Mouse (Mus musculus): ENCODE measurements around the gene Abcc3. TPM values are rescaled to one million over a fixed set of nuclear protein-coding genes. Genes with fewer than 3 reads are reported as not detected.
"Not testable (repeated sequence)": the region's sequence is repeated elsewhere in the genome, so short reads cannot be mapped to it uniquely, and the experiment has no call there.

Abcc3 gene
- polyA plus RNA-seq, 1 experiment from 2014 or later, result 8.7 TPM

- H3K27ac ChIP-seq (ENCODE audit: low read length), result no peak overlapping the region
- peaks cover 3% of the 10 kb centered on the region; the same call in 1 of the 2 replicates for H3K4me1 ChIP-seq (ENCODE audit: insufficient read depth, low read depth, low read length)
- H3K36me3 ChIP-seq (ENCODE audit: insufficient read depth, low read length), result no peaks in the 10 kb centered on the region
- no peak for TF ChIP-seq EP300 (IDR thresholded peaks at IDR 0.05)
- TF ChIP-seq CTCF (IDR thresholded peaks at IDR 0.05), result no peak
- 53% methylated on average over 6 of the region's 6 CpGs for WGBS
- H3K9ac ChIP-seq (replicated peaks; ENCODE audit: low read depth), result no peak overlapping the region
- H3K4me2 ChIP-seq (replicated peaks; ENCODE audit: low read depth, low read length), result no peak overlapping the region
- ATAC-seq (no peak), DNase-seq (ENCODE audit: low spot score) (no peak)
- H3K9me3 ChIP-seq (ENCODE audit: low read length), result no peaks in the 10 kb centered on the region
- no peak overlapping the region for H3K4me3 ChIP-seq (ENCODE audit: low read depth, low read length)
- H3K27me3 ChIP-seq (replicated peaks; ENCODE audit: insufficient read depth, low read length), result no peaks in the 10 kb centered on the region
Measured at GRCm38 (mm10) chr11:94400996-94401395, 8.2 kb upstream of the Abcc3 start.

- H3K36me3 ChIP-seq (ENCODE audit: insufficient read depth, low read length), result no peaks in the 10 kb centered on the region
- H3K4me2 ChIP-seq (replicated peaks; ENCODE audit: low read depth, low read length), result no peak overlapping the region
- no peaks in the 10 kb centered on the region for H3K27me3 ChIP-seq (replicated peaks; ENCODE audit: insufficient read depth, low read length)
- 73% methylated on average over 4 of the region's 7 CpGs for WGBS
- no peak overlapping the region for H3K4me3 ChIP-seq (ENCODE audit: low read depth, low read length)
- no peak for DNase-seq (ENCODE audit: low spot score)
- H3K27ac ChIP-seq (ENCODE audit: low read length), result no peak overlapping the region
- H3K9ac ChIP-seq (replicated peaks; ENCODE audit: low read depth), result no peak overlapping the region
- TF ChIP-seq EP300 (IDR thresholded peaks at IDR 0.05) (no peak), CTCF (IDR thresholded peaks at IDR 0.05) (no peak)
- ATAC-seq, result no peak
- H3K9me3 ChIP-seq (ENCODE audit: low read length), result no peaks in the 10 kb centered on the region
- H3K4me1 ChIP-seq (ENCODE audit: insufficient read depth, low read depth, low read length), result no peaks in the 10 kb centered on the region
Measured at GRCm38 (mm10) chr11:94394107-94394506, 1.3 kb upstream of the Abcc3 start.

DNA sequence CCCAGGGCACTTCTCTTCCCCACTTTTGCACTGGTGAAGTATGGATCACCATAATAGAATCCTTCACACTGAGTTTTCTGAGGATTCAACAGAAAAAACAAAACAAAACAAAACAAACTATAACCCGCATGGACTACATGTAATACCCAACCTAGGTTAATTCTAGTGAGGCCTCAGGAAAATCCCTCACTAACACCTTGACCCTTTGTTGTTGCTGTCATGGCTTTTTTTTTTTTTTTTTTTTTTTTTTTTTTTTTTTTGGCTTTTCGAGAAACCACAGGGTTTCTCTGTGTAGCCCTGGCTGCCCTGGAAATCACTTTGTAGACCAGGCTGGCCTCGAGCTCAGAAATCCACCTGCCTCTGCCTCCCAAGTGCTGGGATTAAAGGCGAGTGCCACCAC lies 693 bp upstream of the Abcc3 start:
- H3K27ac ChIP-seq (ENCODE audit: low read length); H3K9me3 ChIP-seq (ENCODE audit: low read length); DNase-seq (ENCODE audit: low spot score); H3K27me3 ChIP-seq (replicated peaks; ENCODE audit: insufficient read depth, low read length); H3K36me3 ChIP-seq (ENCODE audit: insufficient read depth, low read length); H3K4me2 ChIP-seq (replicated peaks; ENCODE audit: low read depth, low read length); H3K4me3 ChIP-seq (ENCODE audit: low read depth, low read length); H3K4me1 ChIP-seq (ENCODE audit: insufficient read depth, low read depth, low read length); ATAC-seq; H3K9ac ChIP-seq (replicated peaks; ENCODE audit: low read depth): not testable (repeated sequence)
- 95% methylated on average over 3 of the region's 4 CpGs for WGBS

DNA sequence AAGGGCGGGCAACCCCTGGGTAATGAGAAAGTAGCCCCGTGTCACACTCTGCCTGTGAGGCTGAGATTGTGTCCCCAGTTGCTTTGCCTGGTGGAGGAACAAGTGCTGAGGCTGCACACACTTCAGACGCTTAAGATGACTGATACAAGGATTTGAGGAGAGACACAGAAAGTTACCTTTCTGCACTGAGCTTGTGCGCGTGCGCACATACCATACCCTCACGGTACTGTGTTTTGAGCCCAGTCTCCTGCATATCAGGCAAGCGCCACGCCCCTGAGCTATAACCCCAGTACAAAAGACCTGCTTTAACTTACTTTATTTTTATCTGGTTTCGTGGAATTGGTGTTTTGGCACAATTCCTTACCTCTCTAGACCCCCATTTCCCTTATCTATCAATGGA lies 1.1 kb downstream of the Abcc3 start:
- ATAC-seq, result peak; percentile 27; the same call in 1 of the 2 replicates
- H3K27ac ChIP-seq (ENCODE audit: low read length), result no peak overlapping the region
- no peak overlapping the region for H3K9ac ChIP-seq (replicated peaks; ENCODE audit: low read depth)
- no peaks in the 10 kb centered on the region for H3K27me3 ChIP-seq (replicated peaks; ENCODE audit: insufficient read depth, low read length)
- H3K4me1 ChIP-seq (ENCODE audit: insufficient read depth, low read depth, low read length), result no peaks in the 10 kb centered on the region
- 68% methylated on average over 10 of the region's 10 CpGs for WGBS
- H3K36me3 ChIP-seq (ENCODE audit: insufficient read depth, low read length), result no peaks in the 10 kb centered on the region
- no peak overlapping the region for H3K4me2 ChIP-seq (replicated peaks; ENCODE audit: low read depth, low read length)
- H3K4me3 ChIP-seq (ENCODE audit: low read depth, low read length), result no peak overlapping the region
- no peaks in the 10 kb centered on the region for H3K9me3 ChIP-seq (ENCODE audit: low read length)
- TF ChIP-seq EP300 (IDR thresholded peaks at IDR 0.05) (no peak), CTCF (IDR thresholded peaks at IDR 0.05) (no peak)
- peak; percentile 39 for DNase-seq (ENCODE audit: low spot score)

GRCm38 (mm10) chr11:94390825-94391224 lies 2.0 kb downstream of the Abcc3 start:
- DNase-seq (ENCODE audit: low spot score) (no peak), ATAC-seq (no peak)
- no peak overlapping the region for H3K9ac ChIP-seq (replicated peaks; ENCODE audit: low read depth)
- no peaks in the 10 kb centered on the region for H3K27me3 ChIP-seq (replicated peaks; ENCODE audit: insufficient read depth, low read length)
- peaks cover under 1% of the 10 kb centered on the region; the same call in 1 of the 2 replicates for H3K4me1 ChIP-seq (ENCODE audit: insufficient read depth, low read depth, low read length)
- no peak overlapping the region for H3K27ac ChIP-seq (ENCODE audit: low read length)
- no peaks in the 10 kb centered on the region for H3K36me3 ChIP-seq (ENCODE audit: insufficient read depth, low read length)
- H3K4me2 ChIP-seq (replicated peaks; ENCODE audit: low read depth, low read length), result no peak overlapping the region
- no peak for TF ChIP-seq EP300 (IDR thresholded peaks at IDR 0.05)
- no peak for TF ChIP-seq CTCF (IDR thresholded peaks at IDR 0.05)
- 79% methylated on average over 6 of the region's 6 CpGs for WGBS
- no peaks in the 10 kb centered on the region for H3K9me3 ChIP-seq (ENCODE audit: low read length)
- no peak overlapping the region for H3K4me3 ChIP-seq (ENCODE audit: low read depth, low read length)

GRCm38 (mm10) chr11:94389724-94390396 lies 2.9 kb downstream of the Abcc3 start:
- WGBS, result 52% methylated on average over 6 of the region's 6 CpGs
- Histone ChIP-seq H3K27ac (ENCODE audit: low read length) (no peak overlapping the region), H3K9me3 (ENCODE audit: low read length) (no peaks in the 10 kb centered on the region), H3K36me3 (ENCODE audit: insufficient read depth, low read length) (no peaks in the 10 kb centered on the region), H3K4me1 (ENCODE audit: insufficient read depth, low read depth, low read length) (peaks cover 5% of the 10 kb centered on the region; the same call in 1 of the 2 replicates), H3K27me3 (replicated peaks; ENCODE audit: insufficient read depth, low read length) (no peaks in the 10 kb centered on the region), H3K9ac (replicated peaks; ENCODE audit: low read depth) (no peak overlapping the region), H3K4me2 (replicated peaks; ENCODE audit: low read depth, low read length) (no peak overlapping the region), H3K4me3 (ENCODE audit: low read depth, low read length) (no peak overlapping the region)
- DNase-seq (ENCODE audit: low spot score) (no peak), ATAC-seq (no peak)
- TF ChIP-seq CTCF (IDR thresholded peaks at IDR 0.05), result no peak
- TF ChIP-seq EP300 (IDR thresholded peaks at IDR 0.05), result no peak
